Mouse (Mus musculus) frontal cortex, postnatal 25 days (tissue): Measurements from ENCODE around the gene St3gal3.

ENCODE experiments used
- DNase-seq, 2 experiments: peaks; one replicate each; pipeline ENCODE4 v3.0.0; 2022; ENCODE audit warnings: low spot score in 2 of 2

Gene St3gal3

GRCm38 (mm10) chr4:117928699-117929241, 205.9 kb downstream of the St3gal3 start:
- DNase-seq: no peak

- no peak for DNase-seq
These were observed 206.5 kb downstream of the St3gal3 start for GRCm38 (mm10) chr4:117928234-117928633.

- DNase-seq: no peak
These were observed 207.9 kb downstream of the St3gal3 start for GRCm38 (mm10) chr4:117926545-117927482.

DNA sequence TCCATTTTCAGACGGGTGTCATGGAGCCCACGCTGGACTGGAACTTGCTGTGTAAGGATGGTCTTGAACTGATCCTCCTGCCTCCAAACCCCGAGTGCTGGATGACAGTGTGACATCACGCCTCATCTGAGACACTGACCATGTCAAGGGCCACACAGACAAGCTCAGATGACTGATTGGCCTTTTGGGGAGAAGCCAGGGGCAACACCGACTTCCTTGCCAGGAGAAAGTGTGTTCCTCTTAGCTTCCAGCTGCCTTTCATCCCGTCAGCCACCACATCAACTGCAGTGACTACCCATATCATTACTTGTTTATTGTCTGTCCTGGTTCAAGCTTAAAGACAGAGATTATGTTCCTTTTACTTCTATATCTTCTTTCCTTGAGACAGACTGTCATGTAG, 209.8 kb downstream of the St3gal3 start:
- DNase-seq: no peak

- no peak for DNase-seq
These were observed 211.3 kb downstream of the St3gal3 start for GRCm38 (mm10) chr4:117923450-117923849.

DNA sequence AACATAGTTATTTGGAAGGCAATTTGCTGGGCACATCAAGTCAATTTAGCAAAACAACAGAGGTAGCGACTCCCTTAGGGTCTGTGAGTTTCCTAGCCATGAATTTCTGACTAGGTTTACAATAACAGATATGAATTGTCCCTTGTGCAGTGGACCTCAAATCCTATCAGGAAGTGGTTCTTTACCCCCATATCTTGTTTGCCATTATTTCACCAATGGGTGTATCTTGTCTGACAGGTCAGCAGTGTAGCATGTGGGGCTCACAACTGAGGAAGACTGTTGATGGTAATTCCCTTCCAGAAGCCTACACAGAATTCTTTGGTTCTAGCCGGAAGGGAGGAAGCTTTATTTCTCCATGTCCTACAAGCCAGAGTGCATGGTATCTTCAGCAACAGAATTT, 213.4 kb downstream of the St3gal3 start:
- DNase-seq: no peak

- no peak for DNase-seq
These were observed 216.0 kb downstream of the St3gal3 start for GRCm38 (mm10) chr4:117918762-117919161.

DNA sequence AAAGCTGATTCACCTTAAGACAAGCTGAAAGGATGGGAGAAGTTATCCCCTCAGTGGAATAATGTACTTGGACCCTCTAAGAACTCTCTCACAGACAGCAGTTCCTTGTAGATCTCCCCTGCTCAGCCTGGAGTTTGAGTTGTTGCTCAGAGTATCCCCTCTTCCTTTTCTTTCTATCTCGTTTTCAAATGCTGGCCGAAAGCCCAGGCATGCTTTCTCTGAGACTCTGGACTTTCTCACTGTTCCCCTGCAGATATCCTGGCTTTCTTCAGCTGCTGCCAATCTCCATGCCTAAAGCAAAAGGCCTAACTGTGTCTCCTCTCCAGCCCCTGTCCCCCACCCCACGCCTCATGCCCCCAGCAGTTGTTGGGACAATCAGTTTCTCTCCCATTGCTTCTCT, 216.5 kb downstream of the St3gal3 start:
- DNase-seq: no peak

DNA sequence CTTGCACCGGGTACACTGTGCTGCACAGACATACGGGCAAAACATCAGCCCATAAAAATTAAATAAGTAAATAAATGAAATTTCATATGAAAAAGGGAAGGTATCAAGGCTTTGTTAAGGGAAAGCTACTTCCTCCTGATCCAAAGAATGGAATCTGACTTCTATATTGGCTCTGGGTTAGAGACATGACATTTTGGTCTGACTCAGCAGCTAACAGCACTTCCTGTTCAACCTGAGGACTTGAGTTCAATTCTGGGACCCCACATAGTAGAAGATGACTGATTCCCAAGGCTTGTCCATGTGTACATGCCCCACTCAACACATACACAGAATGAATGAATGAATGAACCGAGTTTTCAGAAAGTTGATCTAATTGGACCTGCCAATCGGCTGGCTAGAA, 216.9 kb downstream of the St3gal3 start:
- no peak for DNase-seq

DNA sequence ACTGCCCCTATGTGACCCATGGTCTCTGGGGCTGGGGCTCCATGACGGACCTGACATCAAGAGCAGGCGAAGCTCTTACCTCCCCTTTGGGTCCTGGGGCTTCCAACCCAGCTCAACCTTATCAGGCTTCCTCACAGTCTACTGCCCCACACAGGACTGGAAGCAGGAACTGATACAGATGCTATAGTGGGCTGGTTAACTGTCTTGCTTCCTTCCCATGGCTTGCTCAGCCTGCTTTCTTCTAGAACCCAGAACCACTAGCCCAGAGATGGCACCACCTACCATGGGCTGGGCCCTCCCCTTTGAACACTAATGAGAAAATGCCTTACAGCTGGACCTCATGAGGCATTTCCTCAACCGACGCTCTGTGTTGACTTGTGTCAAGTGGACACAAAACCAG, 217.3 kb downstream of the St3gal3 start:
- no peak for DNase-seq

- DNase-seq: no peak
These were observed 218.3 kb downstream of the St3gal3 start for GRCm38 (mm10) chr4:117916386-117916785.

DNA sequence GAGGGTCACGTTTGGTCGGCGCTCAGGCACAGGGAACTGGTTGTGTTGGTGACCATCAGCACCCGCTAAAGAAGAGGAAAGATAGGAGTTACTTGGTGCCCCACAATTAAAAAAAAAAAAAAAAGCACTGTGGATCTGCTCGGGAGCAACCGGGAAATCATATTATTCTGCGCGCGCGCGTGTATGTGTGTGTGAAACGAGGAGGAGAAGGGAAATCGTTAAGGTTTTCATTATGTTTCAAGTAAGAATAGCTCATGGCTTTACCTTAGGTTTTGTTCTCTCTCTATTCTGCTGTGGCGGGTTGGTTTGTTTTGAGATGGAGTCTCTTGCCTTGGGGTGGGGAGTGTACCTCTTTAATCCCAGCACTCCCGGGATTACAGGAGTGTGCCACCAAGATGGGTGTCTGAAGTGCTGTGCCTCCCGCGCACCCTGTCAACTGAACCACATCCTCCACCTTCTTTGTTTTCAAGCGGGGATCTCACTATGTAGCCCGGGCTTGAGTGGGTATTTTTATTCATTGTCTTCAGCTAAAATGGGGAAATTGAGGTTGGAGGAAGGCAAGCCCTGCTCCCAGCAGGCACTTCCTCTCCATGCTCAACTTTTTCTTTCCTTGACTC, 219.1 kb downstream of the St3gal3 start:
- no peak for DNase-seq

DNA sequence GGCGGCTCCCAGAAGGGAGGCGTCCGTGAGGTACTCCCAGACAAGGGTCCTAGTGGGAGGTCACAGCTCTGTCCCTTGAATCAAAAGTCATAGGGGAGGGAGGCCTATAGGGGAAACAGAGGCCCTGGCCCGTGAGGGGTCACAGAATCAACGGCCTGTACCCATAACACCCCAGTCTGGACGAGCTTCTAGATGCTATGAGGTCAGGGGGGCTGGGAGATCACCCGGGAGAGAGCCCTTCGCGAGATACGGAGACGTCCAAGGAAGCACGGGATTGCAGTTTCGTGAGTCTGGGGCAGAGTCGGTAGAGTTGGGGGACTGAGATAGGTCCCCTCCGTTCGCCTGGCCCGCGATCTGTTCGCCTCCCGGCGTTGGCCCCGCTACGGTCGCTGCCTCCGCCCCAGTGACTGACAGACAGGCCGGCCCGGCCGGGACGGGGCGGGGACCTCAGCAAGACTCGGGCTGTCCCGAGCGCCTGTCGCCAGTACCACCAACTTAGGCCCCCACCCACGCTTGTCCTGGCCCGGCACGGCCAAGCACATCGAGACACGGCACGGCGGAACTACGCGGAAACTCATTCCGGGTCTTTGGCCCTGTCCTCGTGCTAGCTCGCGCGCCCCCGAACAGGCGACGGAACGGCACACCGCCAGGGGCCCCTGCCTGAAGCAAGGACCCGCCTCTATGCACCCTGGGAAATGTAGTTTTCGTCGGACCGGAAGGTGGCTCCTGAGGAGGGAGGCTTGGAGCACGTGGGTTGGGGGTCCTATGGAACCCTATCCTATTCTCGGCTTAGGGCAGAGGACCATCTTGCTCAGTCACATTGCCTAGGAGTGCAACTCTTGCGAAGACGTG, 219.9 kb downstream of the St3gal3 start, which contains the start of gene Ipo13:
Gene Ipo13, minus strand, starts transcription at position 409 of the 852 bp plus-strand sequence.
- DNase-seq: peak; percentile 86 to 89

DNA sequence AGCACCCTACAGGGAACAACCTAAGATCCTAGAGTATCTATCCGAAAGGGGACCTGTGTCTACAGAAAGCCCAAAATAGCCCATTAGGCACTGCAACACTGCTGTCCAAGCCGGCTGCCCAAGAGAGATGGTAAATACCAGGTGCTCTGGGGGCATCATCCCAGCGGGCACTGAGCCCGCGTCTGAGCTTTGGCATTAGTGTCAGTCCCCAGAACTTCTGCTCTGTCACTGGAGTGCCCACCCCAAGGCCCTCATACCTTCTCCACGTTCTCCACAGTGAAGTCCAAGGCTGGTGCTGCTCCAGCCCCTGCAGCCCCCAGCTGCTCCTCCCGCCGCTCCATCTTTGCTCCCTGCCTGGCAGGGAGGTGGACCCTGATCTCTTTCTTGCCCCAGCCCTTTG, 220.7 kb downstream of the St3gal3 start:
- no peak for DNase-seq

DNA sequence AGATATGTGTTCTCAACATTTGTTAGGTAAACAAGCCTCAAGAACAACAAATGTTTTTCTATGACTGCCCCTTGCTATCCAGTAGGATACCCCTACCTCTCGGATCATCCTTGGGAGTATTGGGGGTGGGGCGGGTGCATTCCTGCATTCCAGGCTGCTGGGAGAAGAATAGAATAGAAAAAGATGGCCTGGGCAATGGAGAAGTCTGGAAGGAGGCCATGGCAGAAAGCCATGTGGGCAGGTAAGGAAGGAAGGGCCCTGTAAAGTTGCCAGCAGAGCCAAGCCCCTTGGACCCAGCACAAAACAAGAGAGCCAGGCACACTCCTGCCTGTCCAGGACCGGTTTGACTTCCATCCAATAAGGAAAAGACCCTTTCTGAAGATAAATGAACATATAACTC, 221.3 kb downstream of the St3gal3 start:
- DNase-seq: no peak

GRCm38 (mm10) chr4:117912685-117913273, 221.9 kb downstream of the St3gal3 start:
- no peak for DNase-seq

DNA sequence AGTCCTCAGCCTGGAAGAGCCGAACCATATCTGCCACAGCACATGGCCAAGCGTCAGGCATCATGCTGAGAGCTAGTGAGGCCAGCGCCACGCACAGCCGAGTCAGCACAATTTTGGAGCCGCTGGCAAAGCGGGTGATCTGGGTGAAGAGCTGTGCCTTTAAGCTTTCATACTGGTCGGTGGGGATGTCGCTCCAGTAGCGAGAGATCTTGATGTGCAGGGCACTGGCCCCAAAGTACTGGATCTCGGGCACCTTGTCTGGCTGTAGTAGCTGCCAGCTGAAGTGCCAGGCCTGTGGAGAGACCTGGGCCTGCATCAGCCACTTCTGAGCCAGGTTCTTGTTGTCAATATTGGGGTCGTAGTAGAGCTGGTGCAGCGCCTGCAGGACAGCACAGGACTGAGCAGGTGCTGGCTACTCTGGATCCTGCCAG, 222.6 kb downstream of the St3gal3 start:
- DNase-seq: no peak

- no peak for DNase-seq
These were observed 225.8 kb downstream of the St3gal3 start for GRCm38 (mm10) chr4:117908834-117909453.

DNA sequence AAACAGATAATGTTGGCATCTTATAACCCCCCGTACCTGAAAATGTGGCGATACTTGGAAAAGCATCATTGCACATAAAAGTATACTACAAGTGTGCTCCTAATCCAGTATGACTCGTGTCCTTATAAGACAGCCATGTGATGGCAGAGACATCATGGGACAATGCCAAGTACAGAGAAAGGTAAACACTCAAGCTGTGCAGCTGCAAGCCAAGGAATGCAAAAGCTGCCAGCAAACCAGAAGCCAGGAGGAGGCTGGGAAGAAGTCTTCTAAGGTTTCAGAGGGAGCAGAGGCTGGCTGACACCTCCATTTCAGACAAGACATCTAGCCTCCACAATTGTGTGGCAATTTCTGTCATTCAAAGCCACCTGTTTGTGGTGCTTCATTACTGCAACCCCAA, 228.5 kb downstream of the St3gal3 start:
- DNase-seq: no peak

DNA sequence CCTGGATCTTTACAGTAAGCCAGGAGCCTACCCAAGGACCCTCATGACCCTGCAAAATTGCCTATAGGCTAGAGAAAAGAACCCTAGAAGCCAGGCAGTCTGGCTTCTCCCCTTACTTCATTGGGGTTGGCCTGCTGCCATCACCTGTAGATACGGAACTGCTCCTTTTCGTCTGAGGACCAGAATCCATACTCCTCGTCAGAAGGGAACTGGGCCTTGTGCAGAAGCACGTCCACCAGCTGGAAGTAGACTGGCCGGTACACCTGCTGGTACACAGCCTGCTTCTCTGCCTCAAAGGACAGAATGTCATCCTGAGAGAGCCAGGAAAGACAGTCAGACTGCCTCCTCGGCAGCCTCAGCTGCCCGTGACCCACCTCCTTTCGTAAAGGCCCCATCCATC, 230.0 kb downstream of the St3gal3 start:
- DNase-seq: no peak

DNA sequence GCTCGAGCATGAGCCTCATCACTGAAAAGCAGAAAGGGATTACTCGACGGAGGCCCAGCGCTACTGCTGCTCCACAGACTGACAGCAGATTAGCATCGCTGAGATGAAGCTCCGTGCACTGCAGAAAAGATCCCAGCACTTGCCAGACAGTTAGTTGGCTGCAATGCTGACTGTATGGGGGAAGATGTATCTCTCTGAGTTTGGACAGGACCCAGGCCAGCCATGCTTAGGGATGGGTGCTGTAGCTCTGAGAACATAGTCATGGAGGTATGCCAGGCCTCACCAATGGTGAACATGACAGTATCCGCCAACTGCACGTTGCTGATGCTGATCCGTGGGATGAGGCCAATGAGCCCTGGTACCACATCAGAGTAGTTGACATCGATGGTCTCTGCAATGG, 230.6 kb downstream of the St3gal3 start:
- DNase-seq: no peak
